Mouse (Mus musculus) myocyte (in vitro differentiated cells): ENCODE measurements around the gene 4921524J17Rik. TPM values are rescaled to one million over a fixed set of nuclear protein-coding genes. Genes with fewer than 3 reads are reported as not detected.

ENCODE experiments used
- H3K27me3 ChIP-seq: one replicate; pipeline ENCODE4 v1.6.1; 2011; ENCODE audit not compliant: control insufficient read depth, insufficient read depth, insufficient read length
- H3K36me3 ChIP-seq: one replicate; pipeline ENCODE4 v1.6.1; 2011; ENCODE audit not compliant: control insufficient read depth, insufficient read depth
- H3K4me2 ChIP-seq: one replicate; pipeline ENCODE4 v1.6.1; 2011; ENCODE audit warnings: low read depth, control low read depth
- H3K4me3 ChIP-seq: one replicate; pipeline ENCODE4 v1.5.1; 2011; ENCODE audit warnings: mild to moderate bottlenecking, control low read depth, moderate library complexity
- H3K79me2 ChIP-seq: one replicate; pipeline ENCODE4 v1.6.1; 2011; ENCODE audit not compliant: control insufficient read depth, insufficient read depth
- H3ac ChIP-seq: one replicate; pipeline ENCODE4 v1.6.1; 2011; ENCODE audit not compliant: control insufficient read depth, insufficient read length
- CEBPB ChIP-seq: IDR thresholded peaks from 2 replicates; pipeline ENCODE4 v1.6.1; 2011; ENCODE audit warnings: mild to moderate bottlenecking, moderate library complexity; ENCODE audit not compliant: poor library complexity, insufficient read depth, severe bottlenecking
- E2F4 ChIP-seq: IDR thresholded peaks from one replicate; pipeline ENCODE4 v1.6.1; 2011; ENCODE audit warnings: mild to moderate bottlenecking, control low read depth, moderate library complexity; ENCODE audit not compliant: insufficient read depth
- MAX ChIP-seq: IDR thresholded peaks from one replicate; pipeline ENCODE4 v1.6.1; 2011; ENCODE audit warnings: low read depth, mild to moderate bottlenecking, control low read depth
- MYOD1 ChIP-seq, 3 experiments: IDR thresholded peaks; one replicate each; pipeline ENCODE4 v1.6.1; 2011; ENCODE audit warnings: control low read depth in 2 of 3, low read depth in 2 of 3, mild to moderate bottlenecking in 2 of 3, moderate library complexity in 1 of 3; ENCODE audit not compliant: insufficient read length in 2 of 3, control insufficient read depth in 1 of 3
- MYOG ChIP-seq, 3 experiments: IDR thresholded peaks; one replicate each; pipeline ENCODE4 v1.6.1; 2011; ENCODE audit warnings: control low read depth in 2 of 3, low read depth in 2 of 3, mild to moderate bottlenecking in 2 of 3; ENCODE audit not compliant: insufficient read length in 2 of 3, control insufficient read depth in 1 of 3, insufficient read depth in 1 of 3
- POLR2A ChIP-seq: IDR thresholded peaks from one replicate; pipeline ENCODE4 v1.6.1; 2011; ENCODE audit warnings: low read depth, mild to moderate bottlenecking, control low read depth, moderate library complexity; ENCODE audit not compliant: insufficient read length
- POLR2AphosphoS2 ChIP-seq: IDR thresholded peaks from one replicate; pipeline ENCODE4 v1.6.1; 2011; ENCODE audit warnings: low read depth, control low read depth; ENCODE audit not compliant: insufficient read length
- REST ChIP-seq: IDR thresholded peaks from one replicate; pipeline ENCODE4 v1.6.1; 2011; ENCODE audit warnings: mild to moderate bottlenecking, control low read depth, moderate library complexity; ENCODE audit not compliant: insufficient read depth, insufficient read length
- SRF ChIP-seq: IDR thresholded peaks from one replicate; pipeline ENCODE4 v1.6.1; 2011; ENCODE audit warnings: low read depth; ENCODE audit not compliant: control insufficient read depth, insufficient read length
- TCF12 ChIP-seq: IDR thresholded peaks from one replicate; pipeline ENCODE4 v1.6.1; 2011; ENCODE audit warnings: mild to moderate bottlenecking, control low read depth; ENCODE audit not compliant: poor library complexity, insufficient read depth, severe bottlenecking
- TCF3 ChIP-seq: IDR thresholded peaks from one replicate; pipeline ENCODE4 v1.6.1; 2011; ENCODE audit warnings: low read depth, control low read depth; ENCODE audit not compliant: insufficient read length
- USF1 ChIP-seq: IDR thresholded peaks from one replicate; pipeline ENCODE4 v1.6.1; 2011; ENCODE audit warnings: low read depth, mild to moderate bottlenecking, control low read depth, moderate library complexity
- polyA plus RNA-seq: library from polyadenylated mRNA; unstranded; fragments of >200 nt; fragmentation: generic; extraction: Trizol; gene quantifications from one replicate; pipeline ENCODE4 v1.2.1, GENCODE M21; 2012; ENCODE audit warnings: missing spikeins

The 4921524J17Rik gene
- 12.3 TPM for polyA plus RNA-seq

- peak within 1 kb of the TSS; percentile 87 for H3K4me3 ChIP-seq
- no peaks in the 10 kb centered on the region for H3K27me3 ChIP-seq
- peak; percentile 43 for TF ChIP-seq SRF
- no peak for TF ChIP-seq E2F4
- TF ChIP-seq USF1: no peak
- TF ChIP-seq MAX: no peak
- TF ChIP-seq POLR2AphosphoS2: peak; percentile 96
- no peak for TF ChIP-seq TCF3
- TF ChIP-seq MYOD1 (IDR thresholded peaks at IDR 0.05; ENCODE audit: control insufficient read depth in 1 of 3, insufficient read length in 2 of 3, low read depth in 2 of 3): peak in 2 of 3 experiments; percentile 25 to 66
- TF ChIP-seq REST: peak; percentile 36
- no peak for TF ChIP-seq CEBPB
- peak; percentile 96 for TF ChIP-seq POLR2A
- TF ChIP-seq MYOG (IDR thresholded peaks at IDR 0.05; ENCODE audit: control insufficient read depth in 1 of 3, insufficient read depth in 1 of 3, insufficient read length in 2 of 3, low read depth in 2 of 3): peak in 1 of 3 experiments; percentile 49
- no peak for TF ChIP-seq TCF12
- peaks cover 49% of the 10 kb centered on the region for H3K79me2 ChIP-seq
- no peaks in the 10 kb centered on the region for H3K36me3 ChIP-seq
- H3K4me2 ChIP-seq: peak within 1 kb of the TSS; percentile 98
- peak within 1 kb of the TSS; percentile 82 for H3ac ChIP-seq
These were observed at the start of gene 4921524J17Rik for GRCm38 (mm10) chr8:85432168-85433016. Gene 4921524J17Rik (minus strand): TSS chr8:85432833.

GRCm38 (mm10) chr8:85482427-85482826 is 49.8 kb upstream of the 4921524J17Rik start:
- H3K27me3 ChIP-seq: no peaks in the 10 kb centered on the region
- no peaks in the 10 kb centered on the region for H3K36me3 ChIP-seq
- H3ac ChIP-seq: no peak overlapping the region
- no peak for TF ChIP-seq TCF3
- no peak for TF ChIP-seq CEBPB
- no peak for TF ChIP-seq E2F4
- no peak for TF ChIP-seq POLR2A
- no peak for TF ChIP-seq USF1
- TF ChIP-seq REST: no peak
- no peak for TF ChIP-seq TCF12
- no peak for TF ChIP-seq MAX
- no peak for TF ChIP-seq MYOD1 (IDR thresholded peaks at IDR 0.05; ENCODE audit: control insufficient read depth in 1 of 3, insufficient read length in 2 of 3, low read depth in 2 of 3)
- H3K79me2 ChIP-seq: no peaks in the 10 kb centered on the region
- H3K4me2 ChIP-seq: no peak overlapping the region
- H3K4me3 ChIP-seq: no peak overlapping the region

- Histone ChIP-seq H3K4me2 (no peak overlapping the region), H3ac (no peak overlapping the region), H3K36me3 (no peaks in the 10 kb centered on the region), H3K4me3 (no peak overlapping the region), H3K79me2 (no peaks in the 10 kb centered on the region), H3K27me3 (no peaks in the 10 kb centered on the region)
- TF ChIP-seq POLR2A (no peak), MYOG (IDR thresholded peaks at IDR 0.05; ENCODE audit: control insufficient read depth in 1 of 3, insufficient read depth in 1 of 3, insufficient read length in 2 of 3, low read depth in 2 of 3) (no peak), MAX (no peak), USF1 (no peak), MYOD1 (IDR thresholded peaks at IDR 0.05; ENCODE audit: control insufficient read depth in 1 of 3, insufficient read length in 2 of 3, low read depth in 2 of 3) (no peak)
These were observed 49.3 kb upstream of the 4921524J17Rik start for GRCm38 (mm10) chr8:85481900-85482299.

GRCm38 (mm10) chr8:85479710-85480109 is 47.1 kb upstream of the 4921524J17Rik start:
- no peak overlapping the region for H3K4me3 ChIP-seq
- no peak overlapping the region for H3K4me2 ChIP-seq
- TF ChIP-seq MAX (no peak), REST (no peak), POLR2A (no peak), CEBPB (no peak), MYOG (IDR thresholded peaks at IDR 0.05; ENCODE audit: control insufficient read depth in 1 of 3, insufficient read depth in 1 of 3, insufficient read length in 2 of 3, low read depth in 2 of 3) (no peak), TCF12 (no peak), POLR2AphosphoS2 (no peak), TCF3 (no peak), SRF (no peak), E2F4 (no peak), MYOD1 (IDR thresholded peaks at IDR 0.05; ENCODE audit: control insufficient read depth in 1 of 3, insufficient read length in 2 of 3, low read depth in 2 of 3) (no peak)
- no peaks in the 10 kb centered on the region for H3K27me3 ChIP-seq
- H3ac ChIP-seq: no peak overlapping the region
- no peaks in the 10 kb centered on the region for H3K79me2 ChIP-seq
- H3K36me3 ChIP-seq: no peaks in the 10 kb centered on the region
